Mouse (Mus musculus) stomach, embryonic 16.5 days (tissue): ENCODE measurements around the gene Cenpl. TPM values are rescaled to one million over a fixed set of nuclear protein-coding genes. Genes with fewer than 3 reads are reported as not detected.

ENCODE experiments used
- ATAC-seq: fragments of 200-750 bp; cut with Nextera tagmentation; 2 replicates; pipeline ENCODE4 v1.8.0; 2017; ENCODE audit warnings: moderate number of reproducible peaks, moderate TSS enrichment; ENCODE audit not compliant: insufficient read depth, low FRiP score
- H3K27ac ChIP-seq: fragments of 300-500 bp; sonication (generic); 2 replicates; pipeline ENCODE4 v1.5.1; 2014; ENCODE audit warnings: low read length
- H3K27me3 ChIP-seq: fragments of 300-500 bp; sonication (generic); 2 replicates; pipeline ENCODE4 v1.6.1; 2014; ENCODE audit warnings: low read length, control low read depth, mixed read lengths; ENCODE audit not compliant: control insufficient read depth, insufficient read depth
- H3K36me3 ChIP-seq: fragments of 300-500 bp; sonication (generic); 2 replicates; pipeline ENCODE4 v1.6.1; 2014; ENCODE audit warnings: low read length; ENCODE audit not compliant: control insufficient read depth, insufficient read depth
- H3K4me1 ChIP-seq: fragments of 300-500 bp; sonication (generic); 2 replicates; pipeline ENCODE4 v1.6.1; 2014; ENCODE audit warnings: low read length, control low read depth, mixed read lengths; ENCODE audit not compliant: control insufficient read depth, insufficient read depth
- H3K4me2 ChIP-seq: fragments of 300-500 bp; sonication (generic); 2 replicates; pipeline ENCODE4 v1.6.1; 2014; ENCODE audit warnings: low read depth, low read length, mixed read lengths
- H3K4me3 ChIP-seq: fragments of 300-500 bp; sonication (generic); replicated peaks from 2 replicates; pipeline ENCODE4 v1.5.1; 2014; ENCODE audit warnings: mild to moderate bottlenecking, low read length
- H3K9ac ChIP-seq: fragments of 300-500 bp; sonication (generic); 2 replicates; pipeline ENCODE4 v1.6.1; 2014; ENCODE audit warnings: low read length
- H3K9me3 ChIP-seq: fragments of 300-500 bp; sonication (generic); replicated peaks from 2 replicates; pipeline ENCODE4 v1.6.1; 2016; ENCODE audit warnings: low read length, control low read depth; ENCODE audit not compliant: control insufficient read depth
- WGBS: fragments of 180-500 bp; shearing (Covaris S2); extraction: QIAGEN DNeasy Blood & Tissue Kit; methylation state at CpG from one replicate; pipeline ENCODE4 v1.1.7; 2014; 5-methylcytosine and 5-hydroxymethylcytosine counted together
- polyA plus RNA-seq: library from polyadenylated mRNA; unstranded; fragments of >200 nt; fragmentation: Nextera tagmentation; extraction: Ambion mirVana; gene quantifications from 2 replicates; pipeline ENCODE4 v1.2.1, GENCODE M21; 2015

The Cenpl gene
- polyA plus RNA-seq, 1 experiment from 2014 or later: 26.3 TPM

GRCm38 (mm10) chr1:161039741-161040425 is 30.6 kb upstream of the Cenpl start:
- H3K9ac ChIP-seq: no peak overlapping the region
- no peaks in the 10 kb centered on the region for H3K27me3 ChIP-seq
- H3K9me3 ChIP-seq: no peaks in the 10 kb centered on the region
- peak overlapping the region; percentile 47 for H3K27ac ChIP-seq
- H3K36me3 ChIP-seq: peaks cover 29% of the 10 kb centered on the region
- no peaks in the 10 kb centered on the region; the same call in none of the 2 replicates for H3K4me1 ChIP-seq
- peak; percentile 12; the same call in 1 of the 2 replicates for ATAC-seq
- WGBS: 16% methylated on average over 3 of the region's 3 CpGs
- no peak overlapping the region for H3K4me3 ChIP-seq
- no peak overlapping the region for H3K4me2 ChIP-seq

GRCm38 (mm10) chr1:161040426-161040770 is 30.1 kb upstream of the Cenpl start:
- Histone ChIP-seq H3K27me3 (no peaks in the 10 kb centered on the region), H3K4me3 (no peak overlapping the region), H3K9ac (no peak overlapping the region), H3K4me1 (no peaks in the 10 kb centered on the region; the same call in none of the 2 replicates), H3K27ac (peak overlapping the region; percentile 47), H3K9me3 (no peaks in the 10 kb centered on the region), H3K36me3 (peaks cover 34% of the 10 kb centered on the region), H3K4me2 (no peak overlapping the region)
- ATAC-seq: no peak
- 40% methylated on average over 1 of the region's 1 CpGs for WGBS

- Histone ChIP-seq H3K4me2 (no peak overlapping the region), H3K4me1 (no peaks in the 10 kb centered on the region; the same call in none of the 2 replicates), H3K4me3 (no peak overlapping the region), H3K9me3 (no peaks in the 10 kb centered on the region), H3K27me3 (no peaks in the 10 kb centered on the region), H3K9ac (no peak overlapping the region), H3K27ac (no peak overlapping the region), H3K36me3 (peaks cover 37% of the 10 kb centered on the region)
- no peak for ATAC-seq
Measured at GRCm38 (mm10) chr1:161040855-161041254, 29.7 kb upstream of the Cenpl start.

GRCm38 (mm10) chr1:161041261-161042020 is 29.1 kb upstream of the Cenpl start:
- ATAC-seq: no peak
- no peaks in the 10 kb centered on the region for H3K9me3 ChIP-seq
- no peak overlapping the region for H3K4me3 ChIP-seq
- H3K27me3 ChIP-seq: no peaks in the 10 kb centered on the region
- H3K4me1 ChIP-seq: no peaks in the 10 kb centered on the region; the same call in none of the 2 replicates
- no peak overlapping the region for H3K27ac ChIP-seq
- H3K4me2 ChIP-seq: no peak overlapping the region
- H3K36me3 ChIP-seq: peaks cover 35% of the 10 kb centered on the region
- WGBS: 89% methylated on average over 7 of the region's 7 CpGs
- no peak overlapping the region for H3K9ac ChIP-seq

- no peak for ATAC-seq
- H3K36me3 ChIP-seq: peaks cover 13% of the 10 kb centered on the region; the same call in 1 of the 2 replicates
- no peaks in the 10 kb centered on the region for H3K4me1 ChIP-seq
- H3K27me3 ChIP-seq: no peaks in the 10 kb centered on the region
- H3K9me3 ChIP-seq: no peaks in the 10 kb centered on the region
- no peak overlapping the region for H3K4me3 ChIP-seq
- no peak overlapping the region for H3K4me2 ChIP-seq
- WGBS: 83% methylated on average over 3 of the region's 3 CpGs
- no peak overlapping the region for H3K9ac ChIP-seq
- no peak overlapping the region for H3K27ac ChIP-seq
Measured at GRCm38 (mm10) chr1:161046972-161047371, 23.5 kb upstream of the Cenpl start.

GRCm38 (mm10) chr1:161057164-161057563 is 13.3 kb upstream of the Cenpl start:
- WGBS: 90% methylated on average over 1 of the region's 1 CpGs
- ATAC-seq: no peak

GRCm38 (mm10) chr1:161063351-161063750 is 7.2 kb upstream of the Cenpl start:
- H3K4me2 ChIP-seq: no peak overlapping the region
- H3K27me3 ChIP-seq: no peaks in the 10 kb centered on the region
- H3K9me3 ChIP-seq: no peaks in the 10 kb centered on the region
- no peak overlapping the region for H3K4me3 ChIP-seq
- WGBS: 86% methylated on average over 1 of the region's 1 CpGs
- no peaks in the 10 kb centered on the region for H3K36me3 ChIP-seq
- H3K4me1 ChIP-seq: no peaks in the 10 kb centered on the region
- no peak overlapping the region for H3K9ac ChIP-seq
- no peak for ATAC-seq
- no peak overlapping the region for H3K27ac ChIP-seq

More at GRCm38 (mm10) chr1:161057164-161057563, 13.3 kb upstream of the Cenpl start:
- H3K27ac ChIP-seq: no peak overlapping the region
- H3K9me3 ChIP-seq: no peaks in the 10 kb centered on the region
- H3K27me3 ChIP-seq: no peaks in the 10 kb centered on the region
- no peak overlapping the region for H3K4me2 ChIP-seq
- peaks cover 3% of the 10 kb centered on the region for H3K36me3 ChIP-seq
- no peak overlapping the region for H3K4me3 ChIP-seq
- no peaks in the 10 kb centered on the region for H3K4me1 ChIP-seq
- H3K9ac ChIP-seq: no peak overlapping the region

- H3K4me3 ChIP-seq: peak overlapping the region; percentile 88
- H3K4me2 ChIP-seq: peak overlapping the region; percentile 76
- no peaks in the 10 kb centered on the region for H3K36me3 ChIP-seq
- H3K9me3 ChIP-seq: no peaks in the 10 kb centered on the region
- H3K27me3 ChIP-seq: no peaks in the 10 kb centered on the region
- under 1% methylated on average over 12 of the region's 12 CpGs for WGBS
- H3K9ac ChIP-seq: peak overlapping the region; percentile 86
- no peak for ATAC-seq
- peaks cover 18% of the 10 kb centered on the region for H3K4me1 ChIP-seq
- H3K27ac ChIP-seq: peak overlapping the region; percentile 80
Measured at GRCm38 (mm10) chr1:161071272-161071620, 733 bp downstream of the Cenpl start.

GRCm38 (mm10) chr1:161076238-161076637 is 5.7 kb downstream of the Cenpl start:
- peaks cover 18% of the 10 kb centered on the region for H3K4me1 ChIP-seq
- 75% methylated on average over 6 of the region's 6 CpGs for WGBS
- no peak overlapping the region for H3K9ac ChIP-seq
- no peak for ATAC-seq
- H3K36me3 ChIP-seq: peaks cover 3% of the 10 kb centered on the region; the same call in 1 of the 2 replicates
- no peaks in the 10 kb centered on the region for H3K9me3 ChIP-seq
- H3K4me3 ChIP-seq: no peak overlapping the region
- no peaks in the 10 kb centered on the region for H3K27me3 ChIP-seq
- no peak overlapping the region for H3K27ac ChIP-seq
- no peak overlapping the region for H3K4me2 ChIP-seq
